Mouse (Mus musculus) embryonic fibroblast, embryonic 13.5 days (primary cell): ENCODE measurements around the gene Prdx6b. TPM values are rescaled to one million over a fixed set of nuclear protein-coding genes. Genes with fewer than 3 reads are reported as not detected.

Source experiments
- H3K27ac ChIP-seq: 2 replicates; pipeline ENCODE4 v1.5.1; 2012; ENCODE audit warnings: low read length, control low read depth, inconsistent platforms; ENCODE audit not compliant: insufficient read depth
- H3K4me1 ChIP-seq: 2 replicates; pipeline ENCODE4 v1.6.1; 2011; ENCODE audit warnings: low read length; ENCODE audit not compliant: control insufficient read depth, insufficient read depth
- H3K4me3 ChIP-seq: 2 replicates; pipeline ENCODE4 v1.5.1; 2011; ENCODE audit warnings: mild to moderate bottlenecking, control low read depth, low read length; ENCODE audit not compliant: insufficient read depth
- CTCF ChIP-seq: IDR thresholded peaks from 2 replicates; pipeline ENCODE4 v1.5.1; 2011; ENCODE audit warnings: mild to moderate bottlenecking, control low read depth, low read length, moderate library complexity, borderline replicate concordance; ENCODE audit not compliant: insufficient read depth
- POLR2A ChIP-seq: IDR thresholded peaks from 2 replicates; pipeline ENCODE4 v1.6.1; 2011; ENCODE audit warnings: low read depth, mild to moderate bottlenecking, control low read depth, low read length, moderate library complexity
- polyA plus RNA-seq: library from polyadenylated mRNA; stranded (reverse); fragments of >200 nt; gene quantifications from 2 replicates; pipeline ENCODE4 v1.2.4, GENCODE M21; 2011; ENCODE audit warnings: low read depth; ENCODE audit not compliant: missing spikeins, insufficient read length

Prdx6b gene
- polyA plus RNA-seq, 1 experiment: not detected

GRCm38 (mm10) chr2:80282214-80282613 lies 10.1 kb upstream of the Prdx6b start:
- no peak overlapping the region for H3K27ac ChIP-seq
- no peak for TF ChIP-seq POLR2A
- TF ChIP-seq CTCF: no peak
- no peak overlapping the region for H3K4me3 ChIP-seq
- H3K4me1 ChIP-seq: 0 out of 2 replicates have a peak, but pooled peaks cover 2% of the 10 kb centered on the region

GRCm38 (mm10) chr2:80286397-80286796 lies 5.9 kb upstream of the Prdx6b start:
- H3K27ac ChIP-seq: no peak overlapping the region; the same call in 1 of the 2 replicates
- TF ChIP-seq CTCF: no peak
- TF ChIP-seq POLR2A: no peak
- 0 out of 2 replicates have a peak, but pooled peaks cover 2% of the 10 kb centered on the region for H3K4me1 ChIP-seq
- no peak overlapping the region for H3K4me3 ChIP-seq

GRCm38 (mm10) chr2:80298334-80298733 lies 6.1 kb downstream of the Prdx6b start:
- H3K4me1 ChIP-seq: no peaks in the 10 kb centered on the region
- no peak overlapping the region for H3K4me3 ChIP-seq
- no peak overlapping the region for H3K27ac ChIP-seq
- TF ChIP-seq CTCF: no peak
- no peak for TF ChIP-seq POLR2A

- no peak overlapping the region for H3K4me3 ChIP-seq
- H3K27ac ChIP-seq: no peak overlapping the region
- TF ChIP-seq CTCF (no peak), POLR2A (no peak)
- H3K4me1 ChIP-seq: no peaks in the 10 kb centered on the region
Measured at GRCm38 (mm10) chr2:80300806-80301205, 8.5 kb downstream of the Prdx6b start.

- H3K4me1 ChIP-seq: no peaks in the 10 kb centered on the region
- H3K4me3 ChIP-seq: no peak overlapping the region
- no peak for TF ChIP-seq POLR2A
- TF ChIP-seq CTCF: no peak
- no peak overlapping the region for H3K27ac ChIP-seq
Measured at GRCm38 (mm10) chr2:80303957-80304356, 11.7 kb downstream of the Prdx6b start.

GRCm38 (mm10) chr2:80307701-80308100 lies 15.4 kb downstream of the Prdx6b start:
- TF ChIP-seq CTCF (no peak), POLR2A (no peak)
- Histone ChIP-seq H3K27ac (no peak overlapping the region), H3K4me3 (no peak overlapping the region), H3K4me1 (no peaks in the 10 kb centered on the region)

GRCm38 (mm10) chr2:80309775-80310174 lies 17.5 kb downstream of the Prdx6b start:
- H3K27ac ChIP-seq: no peak overlapping the region
- no peaks in the 10 kb centered on the region for H3K4me1 ChIP-seq
- TF ChIP-seq CTCF (no peak), POLR2A (no peak)
- no peak overlapping the region for H3K4me3 ChIP-seq

- no peak overlapping the region for H3K4me3 ChIP-seq
- no peak for TF ChIP-seq CTCF
- no peak for TF ChIP-seq POLR2A
- H3K4me1 ChIP-seq: no peaks in the 10 kb centered on the region
- no peak overlapping the region for H3K27ac ChIP-seq
Measured at GRCm38 (mm10) chr2:80310772-80311171, 18.5 kb downstream of the Prdx6b start.

GRCm38 (mm10) chr2:80311350-80311749 lies 19.1 kb downstream of the Prdx6b start:
- Histone ChIP-seq H3K4me3 (no peak overlapping the region), H3K27ac (no peak overlapping the region), H3K4me1 (no peaks in the 10 kb centered on the region)
- no peak for TF ChIP-seq POLR2A
- TF ChIP-seq CTCF: no peak

- H3K4me3 ChIP-seq: no peak overlapping the region
- H3K27ac ChIP-seq: no peak overlapping the region
- H3K4me1 ChIP-seq: no peaks in the 10 kb centered on the region
- TF ChIP-seq POLR2A: no peak
- no peak for TF ChIP-seq CTCF
Measured at GRCm38 (mm10) chr2:80314201-80314600, 21.9 kb downstream of the Prdx6b start.

- H3K4me3 ChIP-seq: peak overlapping the region; percentile 97
- H3K27ac ChIP-seq: peak overlapping the region; percentile 68; the same call in 1 of the 2 replicates
- no peaks in the 10 kb centered on the region for H3K4me1 ChIP-seq
- no peak for TF ChIP-seq POLR2A
- TF ChIP-seq CTCF: no peak
Measured at GRCm38 (mm10) chr2:80314854-80315241, 22.6 kb downstream of the Prdx6b start.
